Mouse (Mus musculus) cerebellum, adult 11-12 months (tissue): ENCODE results near the gene Gm20388.
"Not testable (repeated sequence)": the region's sequence is repeated elsewhere in the genome, so short reads cannot be mapped to it uniquely, and the experiment has no call there.

ENCODE experiments used
- DNase-seq: peaks from one replicate; pipeline ENCODE4 v3.0.0; 2022

The Gm20388 gene

GRCm38 (mm10) chr8:123432381-123432780, 3521.7 kb downstream of the Gm20388 start:
- DNase-seq = peak; percentile 27

GRCm38 (mm10) chr8:123433241-123433974, 3522.8 kb downstream of the Gm20388 start:
- peak; percentile 32 for DNase-seq

- no peak for DNase-seq
These were observed 3531.1 kb downstream of the Gm20388 start for GRCm38 (mm10) chr8:123441788-123442187.

GRCm38 (mm10) chr8:123442351-123442750, 3531.7 kb downstream of the Gm20388 start:
- DNase-seq = no peak

- peak; percentile 95 for DNase-seq
These were observed 3532.4 kb downstream of the Gm20388 start for GRCm38 (mm10) chr8:123442871-123443575.

GRCm38 (mm10) chr8:123443576-123443921, 3532.9 kb downstream of the Gm20388 start:
- DNase-seq = peak; percentile 31

GRCm38 (mm10) chr8:123444131-123444530, 3533.5 kb downstream of the Gm20388 start:
- peak; percentile 31 for DNase-seq

- DNase-seq = no peak
These were observed 3535.3 kb downstream of the Gm20388 start for GRCm38 (mm10) chr8:123445981-123446380.

GRCm38 (mm10) chr8:123446799-123447198, 3536.2 kb downstream of the Gm20388 start:
- no peak for DNase-seq

GRCm38 (mm10) chr8:123450783-123451182, 3540.1 kb downstream of the Gm20388 start:
- no peak for DNase-seq

GRCm38 (mm10) chr8:123451747-123452146, 3541.1 kb downstream of the Gm20388 start:
- not testable (repeated sequence) for DNase-seq

- DNase-seq = no peak
These were observed 3541.5 kb downstream of the Gm20388 start for GRCm38 (mm10) chr8:123452149-123452548.

GRCm38 (mm10) chr8:123453291-123453690, 3542.7 kb downstream of the Gm20388 start:
- no peak for DNase-seq

GRCm38 (mm10) chr8:123453951-123454350, 3543.3 kb downstream of the Gm20388 start:
- no peak for DNase-seq

GRCm38 (mm10) chr8:123454559-123454958, 3543.9 kb downstream of the Gm20388 start:
- no peak for DNase-seq

GRCm38 (mm10) chr8:123463651-123464050, 3553.0 kb downstream of the Gm20388 start:
- DNase-seq = no peak

- no peak for DNase-seq
These were observed 3556.8 kb downstream of the Gm20388 start for GRCm38 (mm10) chr8:123467476-123467875.

- DNase-seq = not testable (repeated sequence)
These were observed 3562.3 kb downstream of the Gm20388 start for GRCm38 (mm10) chr8:123472991-123473390.

- not testable (repeated sequence) for DNase-seq
These were observed 3563.9 kb downstream of the Gm20388 start for GRCm38 (mm10) chr8:123474549-123474948.

GRCm38 (mm10) chr8:123476911-123477736, 3566.5 kb downstream of the Gm20388 start:
- DNase-seq = peak; percentile 46

- DNase-seq = peak; percentile 95
These were observed 3567.2 kb downstream of the Gm20388 start, which contains the start of gene Afg3l1 for GRCm38 (mm10) chr8:123477737-123478258. Afg3l1 (plus strand) TSS chr8:123477903.

- no peak for DNase-seq
These were observed 3568.0 kb downstream of the Gm20388 start for GRCm38 (mm10) chr8:123478456-123479218.
